Mouse (Mus musculus) lung, embryonic 16.5 days (tissue): ENCODE data around the gene Tmem150c. TPM values are rescaled to one million over a fixed set of nuclear protein-coding genes. Genes with fewer than 3 reads are reported as not detected.

Experiments used
- ATAC-seq: fragments of 200-750 bp; cut with Nextera tagmentation; 2 replicates; pipeline ENCODE4 v1.8.0; 2017; ENCODE audit warnings: low read depth, mild to moderate bottlenecking, moderate library complexity
- H3K27ac ChIP-seq: fragments of 300-500 bp; sonication (generic); 2 replicates; pipeline ENCODE4 v1.5.1; 2014; ENCODE audit warnings: mild to moderate bottlenecking, control low read depth, low read length
- H3K27me3 ChIP-seq: fragments of 300-500 bp; sonication (generic); 2 replicates; pipeline ENCODE4 v1.6.1; 2014; ENCODE audit warnings: low read depth, low read length, mixed read lengths; ENCODE audit not compliant: control insufficient read depth, insufficient read depth
- H3K36me3 ChIP-seq: fragments of 300-500 bp; sonication (generic); 2 replicates; pipeline ENCODE4 v1.6.1; 2014; ENCODE audit warnings: low read length; ENCODE audit not compliant: control insufficient read depth, insufficient read depth
- H3K4me1 ChIP-seq: fragments of 300-500 bp; sonication (generic); replicated peaks from 2 replicates; pipeline ENCODE4 v1.6.1; 2014; ENCODE audit warnings: low read length, mixed read lengths; ENCODE audit not compliant: control insufficient read depth, insufficient read depth
- H3K4me2 ChIP-seq: fragments of 300-500 bp; sonication (generic); 2 replicates; pipeline ENCODE4 v1.6.1; 2014; ENCODE audit warnings: low read depth, low read length, control low read depth
- H3K4me3 ChIP-seq: fragments of 300-500 bp; sonication (generic); 2 replicates; pipeline ENCODE4 v1.5.1; 2014; ENCODE audit warnings: mild to moderate bottlenecking, low read length, control low read depth
- H3K9ac ChIP-seq: fragments of 300-500 bp; sonication (generic); 2 replicates; pipeline ENCODE4 v1.6.1; 2014; ENCODE audit warnings: low read length, control low read depth
- H3K9me3 ChIP-seq: fragments of 300-500 bp; sonication (generic); 2 replicates; pipeline ENCODE4 v1.6.1; 2016; ENCODE audit warnings: low read length; ENCODE audit not compliant: control insufficient read depth
- WGBS: fragments of 180-500 bp; shearing (Covaris S2); extraction: QIAGEN DNeasy Blood & Tissue Kit; methylation state at CpG from one replicate; pipeline ENCODE4 v1.1.7; 2014; 5-methylcytosine and 5-hydroxymethylcytosine counted together
- polyA plus RNA-seq: library from polyadenylated mRNA; unstranded; fragments of >200 nt; fragmentation: Nextera tagmentation; extraction: Ambion mirVana; gene quantifications from 2 replicates; pipeline ENCODE4 v1.2.1, GENCODE M21; 2015

Gene Tmem150c
- polyA plus RNA-seq, 1 experiment from 2014 or later = 10.1 TPM

DNA sequence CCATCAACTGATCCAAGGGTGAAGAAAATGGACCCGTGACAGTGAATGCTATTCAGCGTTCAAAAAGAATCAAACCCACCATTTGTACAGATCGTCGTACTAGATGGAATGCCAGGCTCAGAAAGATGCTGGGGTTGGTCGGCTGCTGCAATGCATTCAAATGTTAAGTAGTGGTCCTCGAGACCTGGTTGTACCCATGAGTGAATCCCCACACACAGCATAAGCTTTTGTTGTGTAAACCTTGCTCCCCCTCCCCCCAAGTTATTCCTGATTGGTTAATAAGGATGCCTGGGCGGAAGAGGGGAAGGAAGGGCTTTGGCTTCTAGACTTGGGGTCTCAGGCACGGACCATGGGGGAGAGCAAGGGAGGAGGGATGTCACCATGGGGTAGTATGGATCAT lies 40.3 kb downstream of the Tmem150c start:
- WGBS = 64% methylated on average over 8 of the region's 8 CpGs
- Histone ChIP-seq H3K27me3 (peaks cover 3% of the 10 kb centered on the region; the same call in 1 of the 2 replicates), H3K4me3 (no peak overlapping the region), H3K4me1 (peaks cover 5% of the 10 kb centered on the region), H3K9ac (no peak overlapping the region), H3K4me2 (no peak overlapping the region), H3K36me3 (no peaks in the 10 kb centered on the region), H3K9me3 (no peaks in the 10 kb centered on the region), H3K27ac (no peak overlapping the region)
- ATAC-seq = no peak

DNA sequence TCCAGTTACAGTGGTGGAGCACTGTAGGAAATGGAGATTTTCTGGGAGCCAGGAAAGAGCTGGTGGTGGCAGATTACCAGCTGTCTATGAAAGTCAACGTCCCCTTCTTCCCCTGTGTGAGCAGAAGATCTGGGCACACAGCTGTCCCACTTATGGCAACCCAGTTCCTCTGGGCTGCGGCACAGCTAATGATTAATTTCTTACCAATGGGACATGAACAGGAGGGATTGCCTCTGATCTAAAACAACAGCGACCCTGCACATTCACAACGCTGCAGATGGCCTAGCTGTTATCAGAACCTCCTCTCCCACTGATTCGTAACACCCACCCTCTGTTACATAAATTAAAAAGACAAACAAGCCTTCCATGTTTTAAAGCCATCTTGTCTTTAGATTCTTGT lies 46.2 kb downstream of the Tmem150c start:
- Histone ChIP-seq H3K9me3 (no peaks in the 10 kb centered on the region), H3K4me1 (peaks cover 11% of the 10 kb centered on the region), H3K36me3 (no peaks in the 10 kb centered on the region), H3K27me3 (no peaks in the 10 kb centered on the region), H3K9ac (no peak overlapping the region), H3K4me3 (no peak overlapping the region), H3K4me2 (no peak overlapping the region), H3K27ac (no peak overlapping the region)
- WGBS = 38% methylated on average over 5 of the region's 5 CpGs
- no peak for ATAC-seq

DNA sequence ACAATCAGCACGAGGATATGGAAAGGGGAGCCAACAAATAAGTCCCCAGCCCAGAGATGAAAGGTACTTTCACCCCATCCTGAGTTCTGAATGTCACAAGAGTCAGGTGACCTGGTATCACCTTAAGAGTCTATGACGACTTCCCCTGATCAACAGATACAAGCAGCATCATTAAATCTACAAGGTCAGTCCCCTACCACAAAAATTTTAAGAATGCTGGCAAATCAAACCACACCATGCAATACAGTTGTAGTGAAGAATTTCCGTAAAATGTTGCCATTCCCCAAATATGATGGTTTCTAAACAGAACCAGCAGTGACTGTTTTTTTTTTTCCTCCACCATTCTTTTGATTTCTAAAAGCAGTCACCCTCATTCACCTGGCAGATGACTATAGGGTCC lies 49.0 kb downstream of the Tmem150c start:
- Histone ChIP-seq H3K9me3 (no peaks in the 10 kb centered on the region), H3K4me3 (no peak overlapping the region), H3K36me3 (no peaks in the 10 kb centered on the region), H3K4me1 (peaks cover 11% of the 10 kb centered on the region), H3K9ac (no peak overlapping the region), H3K4me2 (no peak overlapping the region), H3K27me3 (no peaks in the 10 kb centered on the region), H3K27ac (no peak overlapping the region)
- no peak for ATAC-seq
- 57% methylated on average over 3 of the region's 3 CpGs for WGBS

DNA sequence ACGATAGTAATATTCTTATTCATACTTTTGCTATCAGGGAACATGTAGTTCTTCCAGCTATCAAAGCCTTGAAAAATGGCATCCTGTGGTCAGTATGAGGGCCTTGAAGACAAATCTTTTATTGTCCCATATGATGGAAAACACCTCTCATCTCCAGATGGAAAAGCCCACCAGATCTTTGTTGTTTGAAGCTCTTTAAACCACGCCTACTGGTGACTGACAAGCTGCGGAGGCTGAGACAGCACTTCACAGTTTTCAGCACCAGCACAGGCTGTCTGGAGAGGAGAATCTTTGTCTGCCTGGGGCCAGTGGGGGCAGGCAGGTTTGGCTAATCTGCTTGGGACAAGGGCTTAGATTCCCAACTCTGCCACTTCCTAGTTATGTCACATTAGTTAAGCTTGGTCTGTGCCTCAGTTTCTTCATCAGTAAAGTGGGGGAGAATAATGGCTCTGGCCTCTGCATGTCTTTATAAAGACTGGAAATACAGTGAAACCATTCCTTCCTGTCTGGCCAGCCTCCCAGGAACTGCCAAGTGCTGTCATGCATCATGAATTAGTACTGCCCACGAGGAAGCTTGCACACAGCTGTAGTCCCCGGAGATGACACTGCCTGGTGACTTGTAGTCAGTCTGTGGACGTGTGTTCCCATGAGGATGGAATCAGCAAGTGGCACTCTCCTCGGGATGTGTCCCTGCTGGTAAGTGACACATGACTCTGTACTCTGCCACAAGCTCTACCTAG lies 49.9 kb downstream of the Tmem150c start:
- peak overlapping the region; percentile 71 for H3K27ac ChIP-seq
- H3K36me3 ChIP-seq = no peaks in the 10 kb centered on the region
- WGBS = 48% methylated on average over 7 of the region's 7 CpGs
- no peak overlapping the region for H3K4me3 ChIP-seq
- peak; percentile 57 for ATAC-seq
- no peak overlapping the region; the same call in 1 of the 2 replicates for H3K4me2 ChIP-seq
- H3K9me3 ChIP-seq = no peaks in the 10 kb centered on the region
- H3K27me3 ChIP-seq = no peaks in the 10 kb centered on the region
- peaks cover 11% of the 10 kb centered on the region for H3K4me1 ChIP-seq
- H3K9ac ChIP-seq = no peak overlapping the region

DNA sequence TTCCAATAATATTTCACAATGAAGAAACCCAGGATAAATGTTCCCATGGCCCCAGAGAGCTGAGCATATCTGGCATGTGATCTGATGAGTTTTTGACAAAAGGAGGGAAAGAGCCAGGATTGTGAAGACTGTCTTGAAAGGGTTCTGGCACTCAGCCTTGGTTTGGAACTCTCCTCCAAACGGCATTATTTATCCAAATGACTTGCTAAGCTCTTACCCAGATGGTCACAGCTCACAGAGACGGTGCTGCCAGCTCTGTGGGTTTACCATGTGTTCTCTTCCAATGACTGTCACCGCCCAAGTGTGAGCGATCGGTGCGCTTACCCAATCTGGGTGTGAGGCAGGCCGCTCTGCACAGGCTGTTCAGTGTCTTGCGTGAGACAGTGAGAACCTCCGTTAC lies 50.7 kb downstream of the Tmem150c start:
- Histone ChIP-seq H3K9me3 (no peaks in the 10 kb centered on the region), H3K4me3 (no peak overlapping the region), H3K27me3 (no peaks in the 10 kb centered on the region), H3K9ac (no peak overlapping the region), H3K27ac (peak overlapping the region; percentile 71), H3K4me2 (no peak overlapping the region), H3K36me3 (no peaks in the 10 kb centered on the region), H3K4me1 (peaks cover 11% of the 10 kb centered on the region)
- WGBS = 50% methylated on average over 9 of the region's 9 CpGs
- ATAC-seq = peak; percentile 90

DNA sequence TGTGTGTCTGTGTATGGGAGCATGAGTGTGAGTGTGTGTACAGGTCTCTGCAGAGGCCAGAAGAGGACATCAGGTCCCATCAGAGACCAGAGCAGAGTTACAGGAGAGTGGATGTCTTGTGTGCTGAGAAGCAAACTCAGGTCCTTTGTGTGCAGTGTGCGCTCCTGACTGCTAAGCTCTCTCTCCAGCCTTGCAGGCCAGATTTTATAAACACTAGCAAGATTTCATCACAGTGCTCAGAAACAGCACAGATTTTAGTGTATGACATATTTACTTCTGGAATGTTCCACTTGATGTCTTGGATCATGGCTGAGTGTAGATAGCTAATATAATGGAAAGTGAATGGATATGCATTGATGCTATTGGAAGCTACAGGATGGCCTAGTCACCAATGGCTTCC lies 57.2 kb downstream of the Tmem150c start:
- no peak overlapping the region for H3K4me2 ChIP-seq
- ATAC-seq = peak; percentile 52; the same call in 1 of the 2 replicates
- H3K27ac ChIP-seq = peak overlapping the region; percentile 39; the same call in 1 of the 2 replicates
- WGBS = 73% methylated on average over 1 of the region's 1 CpGs
- no peak overlapping the region for H3K4me3 ChIP-seq
- H3K9ac ChIP-seq = no peak overlapping the region
- no peaks in the 10 kb centered on the region; the same call in 1 of the 2 replicates for H3K4me1 ChIP-seq
- no peaks in the 10 kb centered on the region for H3K36me3 ChIP-seq
- no peaks in the 10 kb centered on the region for H3K9me3 ChIP-seq
- H3K27me3 ChIP-seq = no peaks in the 10 kb centered on the region

DNA sequence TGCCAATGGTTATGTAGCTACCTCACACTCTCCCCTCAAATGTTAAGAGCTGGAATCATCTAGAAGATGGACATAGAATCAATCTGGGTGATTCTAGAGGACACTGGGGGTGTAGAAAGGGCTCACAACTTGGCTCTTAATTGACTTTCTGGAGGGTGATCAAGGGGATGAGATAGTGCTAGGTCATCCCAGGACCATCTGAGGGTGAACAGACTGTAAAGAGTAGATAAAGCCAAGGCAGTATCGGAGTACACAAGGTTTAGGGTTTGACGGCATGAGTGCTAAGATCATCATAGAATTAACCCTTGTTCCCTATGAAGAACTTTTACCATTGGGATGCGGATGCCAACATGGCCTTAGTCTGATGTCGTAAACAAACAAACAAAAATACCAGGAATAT lies 61.6 kb downstream of the Tmem150c start:
- no peak overlapping the region for H3K4me2 ChIP-seq
- H3K9me3 ChIP-seq = no peaks in the 10 kb centered on the region
- 93% methylated on average over 4 of the region's 4 CpGs for WGBS
- ATAC-seq = no peak
- no peak overlapping the region for H3K27ac ChIP-seq
- H3K36me3 ChIP-seq = no peaks in the 10 kb centered on the region
- no peak overlapping the region for H3K4me3 ChIP-seq
- H3K4me1 ChIP-seq = no peaks in the 10 kb centered on the region; the same call in 1 of the 2 replicates
- H3K27me3 ChIP-seq = no peaks in the 10 kb centered on the region
- no peak overlapping the region for H3K9ac ChIP-seq

DNA sequence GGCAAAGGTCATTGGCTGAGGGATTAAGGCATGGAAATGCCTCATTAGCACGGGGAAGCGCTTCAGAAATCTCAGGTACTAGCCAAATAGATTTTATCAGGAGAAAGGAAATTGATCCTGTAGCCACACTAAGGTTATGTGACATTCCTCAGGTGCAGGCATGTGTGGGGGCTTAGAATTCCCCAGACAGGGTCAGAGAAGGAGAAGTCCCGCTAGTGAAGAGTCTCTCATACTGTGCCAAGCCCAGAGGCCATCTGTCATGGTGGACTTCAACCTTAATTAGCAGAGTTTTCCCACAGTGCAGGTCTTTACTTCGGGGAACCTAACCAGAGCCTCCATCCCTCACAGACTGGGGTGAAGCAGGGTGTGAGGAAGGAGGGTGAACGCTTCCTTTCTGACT lies 62.7 kb downstream of the Tmem150c start:
- no peak overlapping the region for H3K4me3 ChIP-seq
- 59% methylated on average over 5 of the region's 5 CpGs for whole genome bisulfite sequencing
- no peaks in the 10 kb centered on the region for H3K27me3 ChIP-seq
- no peaks in the 10 kb centered on the region for H3K4me1 ChIP-seq
- H3K27ac ChIP-seq = no peak overlapping the region
- H3K9me3 ChIP-seq = no peaks in the 10 kb centered on the region
- no peak for ATAC-seq
- H3K4me2 ChIP-seq = no peak overlapping the region
- H3K9ac ChIP-seq = no peak overlapping the region
- no peaks in the 10 kb centered on the region for H3K36me3 ChIP-seq

DNA sequence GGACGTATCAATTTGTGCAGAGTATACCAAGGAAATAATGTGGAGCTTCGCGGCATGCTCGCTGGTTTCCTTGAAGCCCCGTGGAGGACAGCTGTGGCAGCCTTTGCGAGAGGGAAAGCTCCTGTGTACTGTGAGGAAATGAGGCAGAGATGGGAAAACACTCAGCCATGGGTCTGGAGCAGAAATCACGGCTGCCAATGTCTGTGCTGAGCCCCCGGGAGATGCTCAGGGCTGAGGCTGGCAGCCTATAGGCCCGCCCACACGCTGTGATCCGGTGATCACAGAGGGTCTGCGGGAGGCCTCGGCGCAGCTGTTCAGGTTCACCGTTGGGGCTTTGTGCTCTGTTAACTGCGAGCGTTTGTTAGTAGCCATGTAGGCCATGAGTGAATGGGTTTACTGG lies 68.0 kb downstream of the Tmem150c start:
- Histone ChIP-seq H3K4me1 (peaks cover 8% of the 10 kb centered on the region), H3K9me3 (no peaks in the 10 kb centered on the region), H3K4me3 (no peak overlapping the region), H3K4me2 (0 out of 2 replicates have a peak overlapping the region, but pooled peaks have one; percentile 2), H3K27ac (no peak overlapping the region), H3K36me3 (no peaks in the 10 kb centered on the region), H3K9ac (0 out of 2 replicates have a peak overlapping the region, but pooled peaks have one; percentile 11), H3K27me3 (no peaks in the 10 kb centered on the region)
- 22% methylated on average over 17 of the region's 17 CpGs for WGBS
- ATAC-seq = 0 out of 2 replicates have a peak, but pooled peaks have one; percentile 31
